Mouse (Mus musculus) limb, embryonic 10.5 days (tissue): ENCODE measurements around the gene Olfml2a. TPM values are rescaled to one million over a fixed set of nuclear protein-coding genes. Genes with fewer than 3 reads are reported as not detected.

Experiments
- DNase-seq: peaks from one replicate; pipeline ENCODE4 v3.0.0-alpha.2; 2017; ENCODE audit warnings: low spot score
- H3K27ac ChIP-seq: fragments of 300-500 bp; sonication (generic); 2 replicates; pipeline ENCODE4 v1.5.1; 2016; ENCODE audit warnings: mild to moderate bottlenecking
- H3K27me3 ChIP-seq: fragments of 300-500 bp; sonication (generic); 2 replicates; pipeline ENCODE4 v1.6.1; 2016; ENCODE audit warnings: low read depth, mild to moderate bottlenecking; ENCODE audit not compliant: poor library complexity, severe bottlenecking
- H3K36me3 ChIP-seq: fragments of 300-500 bp; sonication (generic); 2 replicates; pipeline ENCODE4 v1.6.1; 2016; ENCODE audit warnings: mild to moderate bottlenecking, moderate library complexity
- H3K4me1 ChIP-seq: fragments of 300-500 bp; sonication (generic); 2 replicates; pipeline ENCODE4 v1.6.1; 2016
- H3K4me3 ChIP-seq: fragments of 300-500 bp; sonication (generic); 2 replicates; pipeline ENCODE4 v1.5.1; 2016; ENCODE audit warnings: mild to moderate bottlenecking, moderate library complexity
- H3K9me3 ChIP-seq: fragments of 300-500 bp; sonication (generic); replicated peaks from 2 replicates; pipeline ENCODE4 v1.6.1; 2016; ENCODE audit warnings: mild to moderate bottlenecking
- WGBS: fragments of 180-500 bp; shearing (Covaris S2); methylation state at CpG from one replicate; pipeline ENCODE4 v1.1.7; 2016; 5-methylcytosine and 5-hydroxymethylcytosine counted together
- polyA plus RNA-seq: library from polyadenylated mRNA; unstranded; fragments of >200 nt; fragmentation: Nextera tagmentation; extraction: Ambion mirVana; gene quantifications from 2 replicates; pipeline ENCODE4 v1.2.1, GENCODE M21; 2016

Gene Olfml2a
- polyA plus RNA-seq = 1.6 and 2.7 TPM in 2 replicates

DNA sequence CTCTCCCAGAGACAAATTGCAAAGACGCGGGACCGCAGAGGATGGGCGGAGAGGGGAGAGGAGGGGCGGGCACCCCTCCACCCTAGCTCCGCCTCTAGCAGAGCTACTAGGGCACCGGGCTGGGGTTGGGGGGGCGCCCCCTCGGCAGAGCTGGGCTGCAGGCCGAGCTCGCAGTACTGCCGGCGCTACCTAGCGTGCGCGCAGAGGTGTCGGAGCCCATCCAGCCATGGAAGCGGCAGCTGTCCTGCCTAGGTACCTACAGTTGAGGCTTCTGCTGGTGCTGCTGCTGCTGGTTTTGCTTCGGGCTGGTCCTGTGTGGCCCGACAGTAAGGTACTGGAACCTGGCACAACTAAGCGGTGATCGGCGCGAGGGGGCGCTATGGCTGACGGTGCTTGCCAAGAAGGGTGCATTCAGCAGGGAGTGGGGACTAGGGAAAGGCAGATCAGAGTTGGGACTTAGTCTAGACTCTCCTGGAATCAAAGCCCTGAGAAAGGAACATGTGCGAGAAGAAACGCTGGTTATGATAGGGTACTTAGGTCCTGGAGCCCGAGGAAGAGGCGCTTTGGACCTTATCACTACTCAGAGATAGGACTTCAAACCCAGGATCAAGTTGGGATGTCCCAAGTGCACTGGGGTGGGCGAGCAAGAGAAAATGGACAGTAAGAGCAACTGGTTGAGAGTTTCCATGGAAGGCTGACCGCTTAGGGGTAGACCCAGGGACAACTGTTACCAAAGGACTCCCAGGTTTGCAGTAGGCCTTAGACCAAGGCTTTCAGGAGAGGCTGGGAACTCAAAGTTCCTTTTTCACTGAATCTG lies at the start of gene Olfml2a:
Olfml2a (plus strand) TSS at position 128 of the 817 bp plus-strand sequence.
- peaks cover 40% of the 10 kb centered on the region for H3K4me1 ChIP-seq
- H3K36me3 ChIP-seq = no peaks in the 10 kb centered on the region
- H3K9me3 ChIP-seq = no peaks in the 10 kb centered on the region
- 7% methylated on average over 32 of the region's 32 CpGs for WGBS
- peaks cover 19% of the 10 kb centered on the region for H3K27me3 ChIP-seq
- peak within 1 kb of the TSS; percentile 57 for H3K4me3 ChIP-seq
- peak within 1 kb of the TSS; percentile 80 for H3K27ac ChIP-seq
- peak; percentile 83 for DNase-seq

DNA sequence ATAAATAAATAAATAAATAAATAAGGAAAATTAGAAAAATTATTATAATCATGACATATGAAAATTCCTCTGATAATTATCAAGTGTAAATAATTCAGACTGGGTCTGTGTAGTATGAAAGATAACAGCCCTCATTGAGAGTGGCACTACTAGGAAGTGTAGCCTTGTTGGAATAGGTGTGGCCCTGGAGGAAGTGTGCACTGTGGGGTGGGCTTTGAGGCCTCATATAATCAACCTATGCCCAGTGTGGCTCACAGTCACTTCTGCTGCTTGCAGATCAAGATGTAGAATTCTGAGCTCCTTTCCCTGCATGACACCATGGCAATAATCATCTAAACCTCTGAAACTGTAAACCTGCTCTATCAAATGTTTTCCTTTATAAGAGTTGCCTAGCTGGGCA lies 28.9 kb upstream of the Olfml2a start:
- 0 out of 2 replicates have a peak, but pooled peaks cover 7% of the 10 kb centered on the region for H3K36me3 ChIP-seq
- H3K27me3 ChIP-seq = no peaks in the 10 kb centered on the region
- H3K4me1 ChIP-seq = no peaks in the 10 kb centered on the region; the same call in 1 of the 2 replicates
- no peaks in the 10 kb centered on the region for H3K9me3 ChIP-seq
- no peak overlapping the region for H3K4me3 ChIP-seq
- no peak overlapping the region for H3K27ac ChIP-seq
- DNase-seq = no peak

DNA sequence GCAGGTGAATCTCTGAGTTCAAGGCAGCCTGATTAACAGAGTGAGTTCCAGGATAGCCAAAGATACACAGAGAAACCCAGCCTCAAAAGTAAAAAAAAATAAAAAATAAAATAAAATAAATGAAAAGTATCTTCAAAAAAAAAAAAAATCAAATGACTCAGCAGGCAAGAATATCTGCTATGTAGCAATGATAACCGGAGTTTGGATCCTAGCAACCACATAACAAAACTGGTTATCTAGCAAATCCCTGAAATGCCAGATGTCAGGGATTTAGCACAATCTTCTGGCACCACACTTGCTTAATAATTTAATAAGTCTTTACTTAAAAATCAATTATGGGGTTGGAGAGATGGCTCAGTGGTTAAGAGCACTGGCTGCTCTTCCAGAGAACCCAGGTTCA lies 27.5 kb upstream of the Olfml2a start:
- WGBS = 95% methylated on average over 1 of the region's 1 CpGs
- Histone ChIP-seq H3K27me3 (no peaks in the 10 kb centered on the region), H3K36me3 (0 out of 2 replicates have a peak, but pooled peaks cover 4% of the 10 kb centered on the region), H3K4me3 (no peak overlapping the region), H3K4me1 (peaks cover 3% of the 10 kb centered on the region; the same call in 1 of the 2 replicates), H3K27ac (no peak overlapping the region), H3K9me3 (no peaks in the 10 kb centered on the region)
- no peak for DNase-seq

DNA sequence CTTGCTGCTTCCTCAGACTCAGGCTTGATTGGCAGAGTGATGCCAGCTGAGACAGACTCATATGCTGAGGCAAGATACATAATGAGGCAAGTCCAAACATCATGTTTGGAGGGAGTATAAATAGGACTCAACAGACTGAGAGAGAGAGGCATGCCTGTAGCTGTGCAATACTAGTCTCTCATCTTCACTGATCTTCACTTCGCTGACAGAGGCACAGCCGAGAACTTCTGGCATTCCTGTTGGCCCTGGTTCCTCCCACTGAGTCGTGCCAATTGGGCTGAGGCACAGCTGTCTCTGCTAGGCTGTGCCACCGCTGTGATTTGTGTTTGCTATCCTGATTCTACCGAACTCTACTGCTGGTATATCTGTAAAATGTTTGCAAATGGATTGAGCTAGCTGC lies 25.7 kb upstream of the Olfml2a start:
- Histone ChIP-seq H3K36me3 (0 out of 2 replicates have a peak, but pooled peaks cover 4% of the 10 kb centered on the region), H3K27ac (no peak overlapping the region), H3K4me1 (peaks cover 3% of the 10 kb centered on the region; the same call in 1 of the 2 replicates), H3K9me3 (no peaks in the 10 kb centered on the region), H3K4me3 (no peak overlapping the region), H3K27me3 (no peaks in the 10 kb centered on the region)
- 82% methylated on average over 5 of the region's 5 CpGs for WGBS
- no peak for DNase-seq

DNA sequence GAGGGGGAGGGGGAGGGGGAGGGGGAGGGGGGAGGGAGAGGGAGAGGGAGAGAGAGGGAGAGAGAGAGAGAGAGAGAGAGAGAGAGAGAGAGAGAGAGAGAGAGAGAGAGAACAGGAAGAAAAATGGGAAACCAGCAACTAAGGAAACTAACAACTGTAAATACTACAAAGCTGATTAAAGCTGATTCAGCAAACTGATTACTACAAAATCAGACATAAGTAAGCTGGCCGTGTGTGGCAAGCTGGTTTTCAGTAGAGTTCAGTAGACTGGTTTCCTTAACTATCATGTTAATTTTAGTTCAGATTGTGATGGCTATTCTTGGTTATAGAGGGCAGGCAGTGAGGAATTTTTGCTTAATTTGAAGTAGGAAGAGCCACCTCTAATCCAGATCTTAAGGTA lies 23.2 kb upstream of the Olfml2a start:
- H3K27me3 ChIP-seq = no peaks in the 10 kb centered on the region
- no peaks in the 10 kb centered on the region for H3K9me3 ChIP-seq
- WGBS = 76% methylated on average over 1 of the region's 1 CpGs
- no peak overlapping the region for H3K27ac ChIP-seq
- H3K36me3 ChIP-seq = 0 out of 2 replicates have a peak, but pooled peaks cover 4% of the 10 kb centered on the region
- peaks cover 3% of the 10 kb centered on the region; the same call in 1 of the 2 replicates for H3K4me1 ChIP-seq
- no peak for DNase-seq
- H3K4me3 ChIP-seq = no peak overlapping the region

DNA sequence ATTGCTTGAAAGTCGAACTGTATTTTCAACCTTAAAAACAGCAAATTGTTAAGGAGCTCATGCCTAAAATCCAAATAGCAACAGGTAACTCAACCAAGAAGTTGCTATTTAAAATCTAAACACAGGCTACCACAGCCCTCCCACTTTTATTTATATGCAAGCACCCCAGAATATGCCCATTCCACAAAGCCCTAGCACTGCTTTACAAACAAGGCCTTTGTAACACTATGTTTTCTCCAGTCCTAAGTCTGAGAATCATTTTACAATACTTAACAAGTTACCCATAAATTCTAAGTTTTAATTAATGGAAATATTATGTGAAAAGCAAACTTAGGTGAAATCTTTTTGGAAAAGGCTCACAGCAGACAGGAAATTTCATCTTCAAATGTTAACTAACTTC lies 17.3 kb upstream of the Olfml2a start:
- DNase-seq = no peak
- no peaks in the 10 kb centered on the region for H3K36me3 ChIP-seq
- no peak overlapping the region for H3K27ac ChIP-seq
- H3K9me3 ChIP-seq = no peaks in the 10 kb centered on the region
- H3K4me3 ChIP-seq = no peak overlapping the region
- 44% methylated on average over 1 of the region's 1 CpGs for WGBS
- H3K4me1 ChIP-seq = peaks cover 21% of the 10 kb centered on the region
- H3K27me3 ChIP-seq = no peaks in the 10 kb centered on the region

DNA sequence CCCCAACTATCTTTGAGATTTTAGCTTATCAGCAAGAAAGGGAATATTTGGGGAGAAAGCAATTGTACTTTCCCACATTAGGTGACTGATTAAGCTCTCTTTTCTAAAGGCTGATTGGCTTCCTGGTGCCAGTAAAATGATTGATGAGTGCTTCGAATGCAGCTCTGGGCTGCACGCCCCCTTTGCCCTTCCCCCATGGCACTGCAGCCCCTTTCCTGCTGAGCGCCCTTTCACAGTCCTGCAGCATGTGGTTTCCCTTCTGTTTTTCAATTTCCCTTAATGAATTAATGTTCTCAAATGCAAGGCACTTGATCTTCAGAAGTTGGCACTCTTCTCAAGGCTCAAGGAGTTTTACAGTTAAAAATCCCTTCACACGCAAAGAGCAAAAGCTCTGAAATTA lies 16.8 kb upstream of the Olfml2a start:
- H3K36me3 ChIP-seq = no peaks in the 10 kb centered on the region
- DNase-seq = peak; percentile 53

DNA sequence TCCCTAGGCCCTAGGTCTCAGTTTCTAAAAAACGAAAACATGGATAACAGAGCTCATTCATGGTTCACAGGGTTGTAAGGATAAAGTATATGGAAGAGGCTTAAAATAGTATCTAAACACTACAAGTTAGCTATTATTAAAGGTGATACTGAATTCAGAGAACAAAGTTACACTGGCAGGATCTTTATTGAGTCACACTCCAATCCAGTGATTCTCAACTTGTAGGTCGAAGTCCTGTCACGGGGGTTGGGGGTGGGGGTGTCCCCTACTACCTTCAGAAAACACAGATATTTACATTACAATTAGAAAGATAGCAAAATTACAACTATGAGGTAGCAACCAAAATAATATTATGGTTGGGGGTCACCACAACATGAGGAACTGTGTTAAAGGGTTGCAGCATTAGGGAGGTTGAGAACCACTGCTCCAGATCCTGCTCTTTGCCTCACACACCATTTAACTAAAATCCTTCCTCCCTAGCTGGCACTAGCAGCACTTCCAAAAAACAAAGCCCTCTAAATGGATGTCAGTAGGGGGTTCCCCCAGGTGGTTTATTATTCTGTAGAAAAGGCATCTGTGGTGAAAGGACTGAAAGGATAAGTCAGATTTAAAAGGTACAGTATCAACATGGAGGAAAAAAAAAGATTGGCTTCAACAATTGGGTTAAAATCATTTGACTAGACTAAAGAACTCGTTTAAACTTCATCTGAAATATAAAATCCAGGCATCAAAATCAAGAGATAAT lies 14.7 kb upstream of the Olfml2a start:
- Histone ChIP-seq H3K27ac (no peak overlapping the region), H3K4me3 (no peak overlapping the region), H3K4me1 (peaks cover 26% of the 10 kb centered on the region), H3K9me3 (no peaks in the 10 kb centered on the region), H3K36me3 (no peaks in the 10 kb centered on the region), H3K27me3 (no peaks in the 10 kb centered on the region)
- WGBS = 27% methylated on average over 4 of the region's 4 CpGs
- DNase-seq = no peak

More for the DNA sequence above, 16.8 kb upstream of the Olfml2a start:
- Histone ChIP-seq H3K9me3 (no peaks in the 10 kb centered on the region), H3K27ac (no peak overlapping the region), H3K4me1 (peaks cover 21% of the 10 kb centered on the region), H3K27me3 (no peaks in the 10 kb centered on the region), H3K4me3 (peak overlapping the region; percentile 15; the same call in 1 of the 2 replicates)
- WGBS = 4% methylated on average over 4 of the region's 4 CpGs

DNA sequence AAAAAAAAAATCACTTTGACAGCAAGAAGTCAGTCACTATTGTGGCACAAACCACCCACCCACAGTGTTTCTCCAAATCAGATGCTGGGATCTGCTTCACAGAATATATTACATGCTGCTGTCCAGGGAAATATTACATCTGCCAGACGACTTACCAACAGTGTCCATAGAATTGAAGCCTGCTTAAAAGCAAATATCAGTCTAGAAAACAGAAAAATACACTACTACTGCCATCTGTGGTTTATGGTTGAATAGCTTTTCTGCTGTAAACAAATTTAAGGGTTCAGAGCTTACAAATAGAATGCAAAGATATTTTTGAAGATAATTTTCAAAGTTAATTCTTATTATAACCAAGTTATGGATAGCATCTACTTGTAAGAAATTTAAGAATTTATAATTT lies 10.4 kb upstream of the Olfml2a start:
- H3K4me1 ChIP-seq = peaks cover 29% of the 10 kb centered on the region
- H3K36me3 ChIP-seq = no peaks in the 10 kb centered on the region
- H3K9me3 ChIP-seq = no peaks in the 10 kb centered on the region
- WGBS = 41% methylated on average over 1 of the region's 1 CpGs
- no peak overlapping the region for H3K27ac ChIP-seq
- DNase-seq = no peak
- H3K27me3 ChIP-seq = no peaks in the 10 kb centered on the region
- H3K4me3 ChIP-seq = no peak overlapping the region

DNA sequence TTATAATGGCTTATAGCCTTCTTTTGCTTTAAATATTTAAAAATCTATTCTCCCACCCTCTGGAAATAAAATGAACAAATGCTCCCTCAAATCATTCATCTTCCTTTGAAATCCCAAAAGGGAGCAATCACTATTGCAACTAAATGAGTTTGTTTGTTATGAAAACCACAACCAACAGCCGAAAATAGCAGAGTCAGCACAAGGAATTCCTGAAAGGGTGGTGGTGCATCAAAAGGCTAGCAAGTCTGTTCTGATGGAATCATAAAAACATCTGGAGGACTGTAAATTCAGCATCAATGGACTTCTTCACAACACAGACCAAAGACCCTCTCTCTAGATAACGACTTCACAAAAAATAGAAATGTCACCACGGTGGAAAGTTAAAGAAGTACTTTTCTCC lies 8.3 kb upstream of the Olfml2a start:
- Histone ChIP-seq H3K4me1 (peaks cover 32% of the 10 kb centered on the region), H3K27ac (no peak overlapping the region), H3K9me3 (no peaks in the 10 kb centered on the region), H3K27me3 (no peaks in the 10 kb centered on the region), H3K4me3 (no peak overlapping the region), H3K36me3 (no peaks in the 10 kb centered on the region)
- WGBS = 10% methylated on average over 3 of the region's 3 CpGs
- no peak for DNase-seq

DNA sequence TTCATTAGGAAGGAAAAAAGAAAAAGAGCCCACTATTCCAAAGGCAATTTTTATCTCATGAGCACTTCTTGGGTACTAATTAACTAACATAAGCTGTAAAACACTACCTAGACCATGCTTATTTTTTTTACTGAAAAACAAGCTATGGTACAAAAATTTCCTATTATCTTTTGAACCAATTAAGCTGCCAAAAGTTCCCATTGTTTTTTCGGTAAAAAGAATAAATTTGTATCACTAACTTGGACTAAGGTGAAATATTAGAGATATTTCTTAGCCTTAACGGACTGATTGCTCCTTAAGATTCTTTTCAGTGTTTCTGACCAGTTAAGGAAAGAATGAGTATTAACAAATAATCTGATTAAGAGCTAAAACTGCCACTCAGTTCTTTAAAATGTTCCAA lies 7.9 kb upstream of the Olfml2a start:
- no peaks in the 10 kb centered on the region for H3K36me3 ChIP-seq
- no peak for DNase-seq
- no peaks in the 10 kb centered on the region for H3K27me3 ChIP-seq
- H3K9me3 ChIP-seq = no peaks in the 10 kb centered on the region
- peaks cover 32% of the 10 kb centered on the region for H3K4me1 ChIP-seq
- WGBS = 44% methylated on average over 2 of the region's 2 CpGs
- no peak overlapping the region for H3K27ac ChIP-seq
- H3K4me3 ChIP-seq = no peak overlapping the region

DNA sequence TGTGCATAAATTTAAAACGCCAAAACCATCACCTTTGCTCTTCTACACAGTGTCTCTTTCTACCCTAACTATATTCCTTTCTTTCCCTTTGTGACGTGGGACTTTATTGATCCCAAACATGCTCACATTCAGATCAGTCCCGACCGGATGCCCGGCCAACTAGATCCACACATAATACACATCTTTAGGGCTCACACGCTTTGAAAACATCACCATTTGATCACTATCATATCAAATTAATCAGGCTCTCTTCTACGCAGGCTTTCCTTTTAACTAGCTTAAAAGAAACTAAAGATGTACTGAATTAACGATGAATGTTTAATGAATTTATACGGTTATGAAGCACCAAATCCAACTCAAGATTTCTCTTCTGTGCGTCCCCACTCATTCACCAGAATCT lies 7.2 kb upstream of the Olfml2a start:
- H3K27me3 ChIP-seq = no peaks in the 10 kb centered on the region
- peak overlapping the region; percentile 85 for H3K4me3 ChIP-seq
- H3K9me3 ChIP-seq = no peaks in the 10 kb centered on the region
- 2% methylated on average over 10 of the region's 10 CpGs for WGBS
- peaks cover 32% of the 10 kb centered on the region for H3K4me1 ChIP-seq
- no peak for DNase-seq
- 0 out of 2 replicates have a peak overlapping the region, but pooled peaks have one; percentile 88 for H3K27ac ChIP-seq
- H3K36me3 ChIP-seq = no peaks in the 10 kb centered on the region
